Mouse (Mus musculus) yolk sac, embryonic 10.5 days (tissue): Measurements from ENCODE around the gene Lrrc74b.

Experiments used
- DNase-seq: peaks from one replicate; pipeline ENCODE4 v3.0.0-alpha.2; 2017; ENCODE audit warnings: low spot score

Lrrc74b gene

GRCm38 (mm10) chr16:17496499-17497305 lies 64.3 kb downstream of the Lrrc74b start:
- no peak for DNase-seq
